36 mouse cellular contexts compared by ENCODE assay signal in the genomic region with DNA sequence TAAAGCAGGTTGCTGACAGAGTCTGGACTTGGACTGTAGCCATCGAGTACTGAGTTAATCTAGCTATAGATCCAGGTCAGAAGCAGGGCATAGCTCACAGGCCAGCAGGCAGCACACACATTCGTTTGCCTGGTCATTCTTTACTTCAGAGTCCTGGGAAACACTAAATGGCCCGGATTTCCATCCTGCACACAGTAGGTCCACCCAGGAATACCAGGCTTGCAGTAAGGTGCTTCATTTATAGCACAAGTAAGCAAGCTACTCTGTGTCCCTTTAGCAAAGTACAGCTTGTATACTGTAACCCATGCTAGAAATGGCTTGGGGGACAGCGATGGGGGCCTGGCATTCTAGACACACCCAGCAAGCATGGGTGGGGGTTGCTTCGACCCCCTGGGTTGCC. TPM values are rescaled to one million over a fixed set of nuclear protein-coding genes. Genes with fewer than 3 reads are reported as not detected.
A peak's percentile ranks its signal among the peaks of the same experiment; 100 is the strongest.
DNase-seq lines count a peak whose midpoint lies in the region; ATAC-seq and TF ChIP-seq lines count a peak whose summit lies in the region.
"Had no signal": no experiment of that assay in that cellular context is flagged by ENCODE, and none has a peak within 500 bp of the region (broad histone marks: within the 10 kb centered on the region; RNA-seq: fewer than 3 reads in every experiment).

No protein-coding gene starts in this region.

- peak overlapping the region; percentile 65 for H3K9ac ChIP-seq in MEL (ENCODE audit: control insufficient read depth, low read depth, low read length, poor library complexity, severe bottlenecking)
- H3K9ac ChIP-seq in liver, embryonic 14.5 days (replicated peaks): peak overlapping the region; percentile 40
- H3K9ac ChIP-seq: forebrain, embryonic 15.5 days; hindbrain, embryonic 14.5 days; limb, embryonic 13.5 days had no signal

- TF ChIP-seq CTCF in spleen, adult 2 months (IDR thresholded peaks at IDR 0.05; ENCODE audit: extremely low read depth, insufficient read depth, insufficient read length, insufficient replicate concordance): no peak
- TF ChIP-seq CTCF in MEL (IDR thresholded peaks at IDR 0.05 in 2 of 3, conservative IDR thresholded peaks at IDR 0.05 in 1 of 3; ENCODE audit: control insufficient read depth in 1 of 3, insufficient read depth in 1 of 3, low read depth in 2 of 3, low read length in 3 of 3, poor library complexity in 1 of 3, severe bottlenecking in 1 of 3): no peak
- TF ChIP-seq CTCF in liver, embryonic 14.5 days (IDR thresholded peaks at IDR 0.05; ENCODE audit: low read depth): no peak

- peaks cover 38% of the 10 kb centered on the region for H3K79me2 ChIP-seq in MEL (ENCODE audit: control insufficient read depth, insufficient read depth, low read length, poor library complexity)

- no peak for DNase-seq in spleen, adult 2 months (ENCODE audit: low read depth in 1 of 2, low spot score in 2 of 2)
- no peak for DNase-seq in spleen, postnatal 36 days (ENCODE audit: low spot score in 2 of 2)
- DNase-seq in MEL (ENCODE audit: low read depth, low spot score): no peak
- no peak for DNase-seq in liver, embryonic 14.5 days (ENCODE audit: low read depth in 3 of 3, low spot score in 3 of 3)
- DNase-seq in c-Kit-positive CD71-positive TER-119-positive erythroid progenitor cells, embryonic 14.5 days (ENCODE audit: low spot score): no peak
- no peak for DNase-seq in kidney, adult 8-10 months
- no peak for DNase-seq in urinary bladder, postnatal 25 days (ENCODE audit: low spot score)
- DNase-seq: adrenal gland, postnatal 25 days; cerebellum, adult 2 months; cerebellum, postnatal 25 days; gastrocnemius, postnatal 36 days; heart, adult 18-20 months; kidney, adult 18-20 months; kidney, postnatal 36 days; lung, adult 2 months; lung, postnatal 10 days; midbrain, embryonic 14.5 days; right cerebral cortex, postnatal 4 days had no signal

- peak overlapping the region; percentile 28; the same call in 1 of the 2 replicates for H3K27ac ChIP-seq in spleen, adult 2 months (ENCODE audit: insufficient read depth, low read length)
- H3K27ac ChIP-seq in MEL (ENCODE audit: control insufficient read depth, low read depth, low read length): peak overlapping the region; percentile 99
- H3K27ac ChIP-seq in liver, embryonic 14.5 days: peak overlapping the region; percentile 65
- H3K27ac ChIP-seq: forebrain, embryonic 10.5 days; forebrain, embryonic 15.5 days; hindbrain, embryonic 14.5 days; layer of hippocampus, adult 2 months; limb, embryonic 13.5 days; macrophage had no signal

- H3K4me2 ChIP-seq in liver, embryonic 14.5 days (ENCODE audit: low read depth): peak overlapping the region; percentile 59
- H3K4me2 ChIP-seq: forebrain, embryonic 15.5 days; heart, embryonic 11.5 days; hindbrain, embryonic 14.5 days; limb, embryonic 13.5 days had no signal

- H3K27me3 ChIP-seq in spleen, adult 2 months (ENCODE audit: control insufficient read depth, insufficient read depth, low read length): no peaks in the 10 kb centered on the region
- no peaks in the 10 kb centered on the region for H3K27me3 ChIP-seq in MEL (ENCODE audit: control insufficient read depth in 1 of 2, insufficient read depth in 2 of 2, low read length in 2 of 2)
- H3K27me3 ChIP-seq in liver, embryonic 14.5 days (ENCODE audit: control insufficient read depth, insufficient read depth, low read length): no peaks in the 10 kb centered on the region
- H3K27me3 ChIP-seq: forebrain, embryonic 15.5 days; limb, embryonic 13.5 days had no signal

- TF ChIP-seq POLR2A in spleen, adult 2 months (IDR thresholded peaks at IDR 0.05; ENCODE audit: low read depth, low read length): no peak
- no peak for TF ChIP-seq POLR2A in MEL (IDR thresholded peaks at IDR 0.05; ENCODE audit: control insufficient read depth in 1 of 2, insufficient read depth in 1 of 2, low read depth in 1 of 2, low read length in 2 of 2, poor library complexity in 1 of 2)

- no peaks in the 10 kb centered on the region for H3K36me3 ChIP-seq in spleen, adult 2 months (ENCODE audit: control insufficient read depth, insufficient read depth, low read length)
- H3K36me3 ChIP-seq in MEL (ENCODE audit: control insufficient read depth in 1 of 2, insufficient read depth in 2 of 2, low read length in 2 of 2): peaks cover 0 to 47% of the 10 kb centered on the region in 2 experiments; a peak in 2 of 4 replicates
- H3K36me3 ChIP-seq in liver, embryonic 14.5 days (replicated peaks; ENCODE audit: control insufficient read depth, insufficient read depth, low read depth): no peaks in the 10 kb centered on the region
- H3K36me3 ChIP-seq: forebrain, embryonic 10.5 days; forebrain, embryonic 15.5 days; limb, embryonic 13.5 days had no signal

- H3K4me1 ChIP-seq in spleen, adult 2 months (ENCODE audit: control insufficient read depth, insufficient read depth, insufficient read length): peaks cover 36% of the 10 kb centered on the region
- H3K4me1 ChIP-seq in MEL (ENCODE audit: control insufficient read depth in 1 of 2, insufficient read depth in 2 of 2, low read length in 2 of 2): peaks cover 19 to 57% of the 10 kb centered on the region in 2 experiments
- H3K4me1 ChIP-seq in liver, embryonic 14.5 days (replicated peaks; ENCODE audit: control insufficient read depth in 2 of 2, insufficient read depth in 2 of 2, low read length in 1 of 2): peaks cover 31 to 66% of the 10 kb centered on the region in 2 experiments
- H3K4me1 ChIP-seq: forebrain, embryonic 15.5 days; limb, embryonic 13.5 days had no signal

- WGBS in spleen, adult 2 months: 67% methylated on average over 5 of the region's 5 CpGs
- WGBS in liver, embryonic 14.5 days (ENCODE audit: insufficient replicate concordance): 10% methylated on average over 5 of the region's 5 CpGs

- H3K4me3 ChIP-seq in spleen, adult 2 months (ENCODE audit: extremely low read depth, insufficient read depth, insufficient read length): no peak overlapping the region
- H3K4me3 ChIP-seq in MEL (ENCODE audit: control insufficient read depth in 1 of 2, insufficient read depth in 1 of 2, low read depth in 2 of 2, low read length in 2 of 2): peak overlapping the region; percentile 16 to 18
- peak overlapping the region in 1 of 2 experiments; percentile 10; a peak in 1 of 4 replicates for H3K4me3 ChIP-seq in liver, embryonic 14.5 days (ENCODE audit: insufficient read depth in 1 of 2, low read depth in 2 of 2, low read length in 2 of 2)
- H3K4me3 ChIP-seq: forebrain, embryonic 10.5 days; forebrain, embryonic 15.5 days; layer of hippocampus, adult 2 months; limb, embryonic 13.5 days had no signal

- H3K9me3 ChIP-seq in MEL (replicated peaks; ENCODE audit: insufficient read depth, low read length): no peaks in the 10 kb centered on the region
- no peaks in the 10 kb centered on the region for H3K9me3 ChIP-seq in liver, embryonic 14.5 days (ENCODE audit: control insufficient read depth, low read length)
- H3K9me3 ChIP-seq: forebrain, embryonic 10.5 days; forebrain, embryonic 15.5 days; limb, embryonic 13.5 days had no signal

- TF ChIP-seq RAD21 in MEL (IDR thresholded peaks at IDR 0.05; ENCODE audit: low read depth, low read length): no peak

- ATAC-seq in liver, embryonic 14.5 days (ENCODE audit: insufficient read depth): peak; percentile 52; the same call in 1 of the 2 replicates
- ATAC-seq: CD4-positive, CD25-positive, alpha-beta regulatory T cell, adult 4 months; forebrain, embryonic 15.5 days had no signal

- no peak for TF ChIP-seq EP300 in MEL (IDR thresholded peaks at IDR 0.05; ENCODE audit: low read depth in 1 of 2, low read length in 2 of 2)
- no peak for TF ChIP-seq EP300 in liver, embryonic 14.5 days (IDR thresholded peaks at IDR 0.05; ENCODE audit: low read depth)

TF ChIP-seq in MEL, 35 proteins besides CTCF, POLR2A, EP300 and RAD21 (continues in another document):
- TF ChIP-seq MAZ (IDR thresholded peaks at IDR 0.05; ENCODE audit: low read depth, low read length): 0 out of 2 replicates have a peak, but pooled peaks have one; percentile 13
- peak; percentile 97 for TF ChIP-seq ZKSCAN1 (IDR thresholded peaks at IDR 0.05; ENCODE audit: low read depth, low read length)

RNA-seq across cellular contexts. Expression of a gene that starts 1.9 kb away (rescaled TPM):
- 54.6 and 56.6 TPM in 2 replicates for polyA plus RNA-seq in spleen, adult 2 months (2012; rRNA removed)
- total RNA-seq in MEL (2012; rRNA removed): 169 and 182 TPM in 2 replicates
- polyA plus RNA-seq in MEL (2012; ENCODE audit: insufficient read depth in 1 of 2, insufficient read length in 2 of 2, low read depth in 1 of 2, low replicate concordance in 2 of 2, missing spikeins in 1 of 2): 100 to 1,000 TPM; 135 to 184 TPM
- 8.0 and 10.8 TPM in 2 replicates for polyA plus RNA-seq in liver, embryonic 14.5 days (2012; rRNA removed)
- polyA plus RNA-seq in liver, embryonic 14.5 days (2014; fragmentation: Nextera tagmentation; extraction: Ambion mirVana): 7.9 and 8.0 TPM in 2 replicates
- polyA plus RNA-seq: embryonic facial prominence, embryonic 11.5 days; forebrain, embryonic 15.5 days; hindbrain, embryonic 14.5 days; midbrain, embryonic 14.5 days had no signal

RNA-seq across cellular contexts. Expression of a gene that starts 17.5 kb away (rescaled TPM):
- 5.5 and 5.8 TPM in 2 replicates for polyA plus RNA-seq in spleen, adult 2 months (2012; rRNA removed)
- total RNA-seq in MEL (2012; rRNA removed): 2.5 and 2.7 TPM in 2 replicates
- polyA plus RNA-seq in MEL (2012; ENCODE audit: insufficient read depth in 1 of 2, insufficient read length in 2 of 2, low read depth in 1 of 2, low replicate concordance in 2 of 2, missing spikeins in 1 of 2): 1 to 10 TPM in 1 of 2 experiments, not detected in 1; 3.7 TPM
- polyA plus RNA-seq in liver, embryonic 14.5 days (2012; rRNA removed): 35.6 and 35.9 TPM in 2 replicates
- 48.6 and 49.2 TPM in 2 replicates for polyA plus RNA-seq in liver, embryonic 14.5 days (2014; fragmentation: Nextera tagmentation; extraction: Ambion mirVana)
- total RNA-seq: layer of hippocampus, adult 2 months had no signal
- polyA plus RNA-seq: macrophage had no signal

RNA-seq across cellular contexts. Expression of a gene that starts 48.4 kb away (rescaled TPM):
- polyA plus RNA-seq in spleen, adult 2 months (2012; rRNA removed): 135 and 221 TPM in 2 replicates
- total RNA-seq in MEL (2012; rRNA removed): 51.1 and 54.9 TPM in 2 replicates
- 100 to 1,000 TPM in 1 of 2 experiments, 10 to 100 TPM in 1; 79.4 to 101 TPM for polyA plus RNA-seq in MEL (2012; ENCODE audit: insufficient read depth in 1 of 2, insufficient read length in 2 of 2, low read depth in 1 of 2, low replicate concordance in 2 of 2, missing spikeins in 1 of 2)
- 5.3 and 6.4 TPM in 2 replicates for polyA plus RNA-seq in liver, embryonic 14.5 days (2012; rRNA removed)
- polyA plus RNA-seq in liver, embryonic 14.5 days (2014; fragmentation: Nextera tagmentation; extraction: Ambion mirVana): 7.6 and 8.5 TPM in 2 replicates

RNA-seq across cellular contexts. Expression of a gene that starts 52.4 kb away (rescaled TPM):
- polyA plus RNA-seq in spleen, adult 2 months (2012; rRNA removed): 1,018 and 1,065 TPM in 2 replicates
- total RNA-seq in MEL (2012; rRNA removed): 57.1 and 89.3 TPM in 2 replicates
- 10 to 100 TPM in 1 of 2 experiments, not detected in 1; 50.4 TPM for polyA plus RNA-seq in MEL (2012; ENCODE audit: insufficient read depth in 1 of 2, insufficient read length in 2 of 2, low read depth in 1 of 2, low replicate concordance in 2 of 2, missing spikeins in 1 of 2)
- polyA plus RNA-seq in liver, embryonic 14.5 days (2012; rRNA removed): 0.08 and 0.11 TPM in 2 replicates
- not detected in 2 replicates for polyA plus RNA-seq in liver, embryonic 14.5 days (2014; fragmentation: Nextera tagmentation; extraction: Ambion mirVana)
- total RNA-seq: adrenal gland, adult 18-20 months; adrenal gland, postnatal 25 days; gastrocnemius, adult 18-20 months; gastrocnemius, postnatal 36 days; heart, adult 18-20 months; layer of hippocampus, adult 2 months; layer of hippocampus, postnatal 25 days; left cerebral cortex, adult 8-10 months; left cerebral cortex, postnatal 36 days had no signal
- polyA plus RNA-seq: embryonic facial prominence, embryonic 11.5 days; forebrain, embryonic 10.5 days; forebrain, embryonic 15.5 days; heart, embryonic 11.5 days; heart, postnatal 0 days; hindbrain, embryonic 14.5 days; kidney, embryonic 16.5 days; limb, embryonic 13.5 days; macrophage; midbrain, embryonic 14.5 days; neural tube, embryonic 11.5 days; stomach, embryonic 14.5 days had no signal

RNA-seq across cellular contexts. Expression of a gene that starts 56.3 kb away (rescaled TPM):
- 22.7 and 26.4 TPM in 2 replicates for polyA plus RNA-seq in spleen, adult 2 months (2012; rRNA removed)
- total RNA-seq in MEL (2012; rRNA removed): 55.6 and 64.8 TPM in 2 replicates
- polyA plus RNA-seq in MEL (2012; ENCODE audit: insufficient read depth in 1 of 2, insufficient read length in 2 of 2, low read depth in 1 of 2, low replicate concordance in 2 of 2, missing spikeins in 1 of 2): 10 to 100 TPM in 1 of 2 experiments, not detected in 1; 56.7 TPM
- 17.6 and 27.6 TPM in 2 replicates for polyA plus RNA-seq in liver, embryonic 14.5 days (2012; rRNA removed)
- 17.4 and 18.4 TPM in 2 replicates for polyA plus RNA-seq in liver, embryonic 14.5 days (2014; fragmentation: Nextera tagmentation; extraction: Ambion mirVana)

Comparison
In these comparisons a context has a peak if more than half of its experiments do, and no peak if none do; other contexts are left out.
1. H3K27ac ChIP-seq: peak in every context shown above with its lines; median percentile 99 in MEL; 65 in liver, embryonic 14.5 days; 28 in spleen, adult 2 months.
2. RNA of a gene that starts 48.4 kb away (polyA plus RNA-seq): 135 to 221 TPM in spleen, adult 2 months and 79.4 to 101 TPM in MEL; 5.3 to 8.5 TPM in liver, embryonic 14.5 days; every median in the first group is over 4 times any median in the second.